Mouse (Mus musculus) lung, postnatal 0 days (tissue): Measurements from ENCODE around the gene Gpr39.

Source experiments
- CTCF ChIP-seq: IDR thresholded peaks from 2 replicates; pipeline ENCODE4 v1.5.1; 2016; ENCODE audit warnings: antibody characterized with exemption, mild to moderate bottlenecking
- EP300 ChIP-seq: IDR thresholded peaks from 2 replicates; pipeline ENCODE4 v1.6.1; 2016; ENCODE audit warnings: antibody characterized with exemption, mild to moderate bottlenecking, control low read depth

DNA sequence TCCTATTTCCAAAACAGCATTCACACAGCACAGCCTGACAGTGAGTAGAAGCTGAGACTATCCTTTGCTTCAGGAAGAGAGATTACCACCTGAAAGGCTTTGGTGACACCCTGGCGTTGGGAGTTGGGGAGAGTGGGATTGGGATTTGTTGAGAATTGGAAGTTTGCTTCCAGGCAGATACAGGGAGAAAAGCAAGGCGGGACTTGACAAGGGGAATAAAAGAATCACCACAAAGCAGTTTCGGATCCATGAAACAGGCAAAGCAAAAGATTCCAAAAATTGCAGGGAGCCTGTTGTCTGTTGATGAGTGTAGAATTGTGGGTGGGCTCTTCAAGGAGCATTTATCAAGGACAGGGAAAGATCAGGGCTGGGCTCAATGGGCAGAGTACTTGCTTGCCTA, 38.5 kb downstream of the Gpr39 start:
- TF ChIP-seq CTCF, result no peak
- no peak for TF ChIP-seq EP300
